Mouse (Mus musculus): ENCODE measurements at regions not wholly inside any gene's neighbourhood (a gene's known extent, or its start where the extent isn't known, plus 50 kb on each side); places are given as distances from the start of the nearest gene placed in this dataset.

- Histone ChIP-seq H3K4me3 (ENCODE audit: insufficient read depth, low read length) (no peak overlapping the region), H3K27ac (ENCODE audit: insufficient read depth, low read length) (no peak overlapping the region), H3K4me1 (ENCODE audit: control insufficient read depth, insufficient read depth, low read length) (no peaks in the 10 kb centered on the region)
- TF ChIP-seq POLR2A (IDR thresholded peaks at IDR 0.05; ENCODE audit: low read depth, low read length) (no peak), CTCF (IDR thresholded peaks at IDR 0.05; ENCODE audit: borderline replicate concordance, insufficient read depth, low read length) (no peak)
Observed at GRCm38 (mm10) chr3:39591312-39591711, 704.6 kb downstream of the Fat4 start.

GRCm38 (mm10) chr3:39592349-39593117, 705.8 kb downstream of the Fat4 start:
- Histone ChIP-seq H3K4me1 (ENCODE audit: control insufficient read depth, insufficient read depth, low read length) (no peaks in the 10 kb centered on the region), H3K27ac (ENCODE audit: insufficient read depth, low read length) (no peak overlapping the region), H3K4me3 (ENCODE audit: insufficient read depth, low read length) (no peak overlapping the region)
- TF ChIP-seq CTCF (IDR thresholded peaks at IDR 0.05; ENCODE audit: borderline replicate concordance, insufficient read depth, low read length) (no peak), POLR2A (IDR thresholded peaks at IDR 0.05; ENCODE audit: low read depth, low read length) (no peak)

DNA sequence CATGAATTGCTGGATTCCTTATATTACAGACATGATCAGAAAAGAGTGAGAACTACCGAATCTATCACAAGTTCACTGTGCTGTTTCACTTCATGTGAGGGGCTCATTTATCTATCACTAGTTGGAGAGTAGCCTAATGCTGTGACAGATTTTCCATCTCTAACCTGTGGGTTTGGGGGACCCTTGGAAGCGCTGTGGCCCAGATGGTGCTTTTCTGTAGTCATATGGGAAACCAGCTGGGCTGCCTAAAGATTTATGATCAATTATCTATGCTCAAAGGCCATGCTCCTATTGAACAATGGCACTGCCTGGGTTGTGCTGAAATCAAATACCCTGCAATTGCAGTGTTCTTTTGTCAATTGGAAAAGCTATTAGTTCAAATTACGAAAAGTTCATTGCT, 723.2 kb downstream of the Fat4 start:
- Histone ChIP-seq H3K4me1 (ENCODE audit: control insufficient read depth, insufficient read depth, low read length) (no peaks in the 10 kb centered on the region), H3K27ac (ENCODE audit: insufficient read depth, low read length) (no peak overlapping the region), H3K4me3 (ENCODE audit: insufficient read depth, low read length) (no peak overlapping the region)
- TF ChIP-seq CTCF (IDR thresholded peaks at IDR 0.05; ENCODE audit: borderline replicate concordance, insufficient read depth, low read length) (no peak), POLR2A (IDR thresholded peaks at IDR 0.05; ENCODE audit: low read depth, low read length) (no peak)

- no peaks in the 10 kb centered on the region for H3K4me1 ChIP-seq (ENCODE audit: control insufficient read depth, insufficient read depth, low read length)
- no peak for TF ChIP-seq POLR2A (IDR thresholded peaks at IDR 0.05; ENCODE audit: low read depth, low read length)
- no peak for TF ChIP-seq CTCF (IDR thresholded peaks at IDR 0.05; ENCODE audit: borderline replicate concordance, insufficient read depth, low read length)
- H3K4me3 ChIP-seq (ENCODE audit: insufficient read depth, low read length) = no peak overlapping the region
- no peak overlapping the region for H3K27ac ChIP-seq (ENCODE audit: insufficient read depth, low read length)
Observed at GRCm38 (mm10) chr3:39612408-39612807, 725.7 kb downstream of the Fat4 start.

GRCm38 (mm10) chr3:39637924-39638323, 751.2 kb downstream of the Fat4 start:
- TF ChIP-seq POLR2A (IDR thresholded peaks at IDR 0.05; ENCODE audit: low read depth, low read length) (no peak), CTCF (IDR thresholded peaks at IDR 0.05; ENCODE audit: borderline replicate concordance, insufficient read depth, low read length) (no peak)
- Histone ChIP-seq H3K4me1 (ENCODE audit: control insufficient read depth, insufficient read depth, low read length) (no peaks in the 10 kb centered on the region), H3K27ac (ENCODE audit: insufficient read depth, low read length) (no peak overlapping the region), H3K4me3 (ENCODE audit: insufficient read depth, low read length) (no peak overlapping the region)

- H3K27ac ChIP-seq (ENCODE audit: insufficient read depth, low read length) = no peak overlapping the region
- TF ChIP-seq CTCF (IDR thresholded peaks at IDR 0.05; ENCODE audit: borderline replicate concordance, insufficient read depth, low read length) (no peak), POLR2A (IDR thresholded peaks at IDR 0.05; ENCODE audit: low read depth, low read length) (no peak)
- no peaks in the 10 kb centered on the region for H3K4me1 ChIP-seq (ENCODE audit: control insufficient read depth, insufficient read depth, low read length)
- H3K4me3 ChIP-seq (ENCODE audit: insufficient read depth, low read length) = no peak overlapping the region
Observed at GRCm38 (mm10) chr3:39643194-39643593, 756.5 kb downstream of the Fat4 start.

DNA sequence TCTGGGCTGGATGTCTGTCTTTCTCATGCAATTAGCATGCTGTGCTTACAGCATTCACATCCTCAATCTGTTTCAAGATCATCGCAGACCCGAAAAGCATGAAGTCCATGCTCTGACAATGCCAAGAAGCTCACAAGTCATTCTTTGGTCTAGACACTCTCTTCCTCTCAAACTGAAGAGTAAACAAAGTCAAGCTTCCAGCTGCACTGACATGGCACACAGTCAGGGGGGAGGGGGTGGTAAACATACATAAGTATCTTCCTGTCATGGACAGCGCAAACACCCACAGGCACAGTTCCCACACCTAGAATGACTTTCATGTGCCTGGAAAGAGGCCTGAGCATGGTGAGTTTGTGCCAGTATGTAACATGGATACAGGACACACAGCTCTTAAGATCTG, 780.1 kb downstream of the Fat4 start:
- no peak for TF ChIP-seq POLR2A (IDR thresholded peaks at IDR 0.05; ENCODE audit: low read depth, low read length)
- TF ChIP-seq CTCF (IDR thresholded peaks at IDR 0.05; ENCODE audit: borderline replicate concordance, insufficient read depth, low read length) = no peak
- Histone ChIP-seq H3K4me1 (ENCODE audit: control insufficient read depth, insufficient read depth, low read length) (no peaks in the 10 kb centered on the region), H3K27ac (ENCODE audit: insufficient read depth, low read length) (no peak overlapping the region), H3K4me3 (ENCODE audit: insufficient read depth, low read length) (no peak overlapping the region)

- no peak for TF ChIP-seq POLR2A (IDR thresholded peaks at IDR 0.05; ENCODE audit: low read depth, low read length)
- no peak for TF ChIP-seq CTCF (IDR thresholded peaks at IDR 0.05; ENCODE audit: borderline replicate concordance, insufficient read depth, low read length)
- H3K27ac ChIP-seq (ENCODE audit: insufficient read depth, low read length) = no peak overlapping the region
- H3K4me1 ChIP-seq (ENCODE audit: control insufficient read depth, insufficient read depth, low read length) = no peaks in the 10 kb centered on the region
- no peak overlapping the region for H3K4me3 ChIP-seq (ENCODE audit: insufficient read depth, low read length)
Observed at GRCm38 (mm10) chr3:39669145-39669544, 782.4 kb downstream of the Fat4 start.

GRCm38 (mm10) chr3:39673997-39674396, 787.3 kb downstream of the Fat4 start:
- H3K27ac ChIP-seq (ENCODE audit: insufficient read depth, low read length) = no peak overlapping the region
- H3K4me1 ChIP-seq (ENCODE audit: control insufficient read depth, insufficient read depth, low read length) = no peaks in the 10 kb centered on the region
- no peak overlapping the region for H3K4me3 ChIP-seq (ENCODE audit: insufficient read depth, low read length)
- TF ChIP-seq CTCF (IDR thresholded peaks at IDR 0.05; ENCODE audit: borderline replicate concordance, insufficient read depth, low read length) (no peak), POLR2A (IDR thresholded peaks at IDR 0.05; ENCODE audit: low read depth, low read length) (no peak)

- Histone ChIP-seq H3K4me3 (ENCODE audit: insufficient read depth, low read length) (no peak overlapping the region), H3K27ac (ENCODE audit: insufficient read depth, low read length) (no peak overlapping the region), H3K4me1 (ENCODE audit: control insufficient read depth, insufficient read depth, low read length) (no peaks in the 10 kb centered on the region)
- TF ChIP-seq CTCF (IDR thresholded peaks at IDR 0.05; ENCODE audit: borderline replicate concordance, insufficient read depth, low read length) (no peak), POLR2A (IDR thresholded peaks at IDR 0.05; ENCODE audit: low read depth, low read length) (no peak)
Observed at GRCm38 (mm10) chr3:39674927-39675326, 788.2 kb downstream of the Fat4 start.
